Mouse (Mus musculus) embryonic facial prominence, embryonic 13.5 days (tissue): ENCODE measurements around the gene Als2. TPM values are rescaled to one million over a fixed set of nuclear protein-coding genes. Genes with fewer than 3 reads are reported as not detected.
A peak's percentile ranks its signal among the peaks of the same experiment; 100 is the strongest.

Experiments
- ATAC-seq: fragments of 200-750 bp; cut with Nextera tagmentation; 2 replicates; pipeline ENCODE4 v1.8.0; 2017; ENCODE audit warnings: low read depth; ENCODE audit not compliant: insufficient number of reproducible peaks, insufficient read depth, low FRiP score, low TSS enrichment
- H3K27ac ChIP-seq: fragments of 300-500 bp; sonication (generic); 2 replicates; pipeline ENCODE4 v1.5.1; 2015; ENCODE audit warnings: moderate library complexity, mild to moderate bottlenecking, inconsistent platforms
- H3K27me3 ChIP-seq: fragments of 300-500 bp; sonication (generic); 2 replicates; pipeline ENCODE4 v1.6.1; 2015; ENCODE audit warnings: mild to moderate bottlenecking, inconsistent platforms
- H3K36me3 ChIP-seq: fragments of 300-500 bp; sonication (generic); 2 replicates; pipeline ENCODE4 v1.6.1; 2015; ENCODE audit warnings: mild to moderate bottlenecking, inconsistent platforms
- H3K4me1 ChIP-seq: fragments of 300-500 bp; sonication (generic); 2 replicates; pipeline ENCODE4 v1.6.1; 2015; ENCODE audit warnings: inconsistent platforms
- H3K4me2 ChIP-seq: fragments of 300-500 bp; sonication (generic); 2 replicates; pipeline ENCODE4 v1.6.1; 2015; ENCODE audit warnings: moderate library complexity, mild to moderate bottlenecking, inconsistent platforms
- H3K4me3 ChIP-seq: fragments of 300-500 bp; sonication (generic); 2 replicates; pipeline ENCODE4 v1.5.1; 2015; ENCODE audit warnings: mild to moderate bottlenecking, inconsistent platforms
- H3K9ac ChIP-seq: fragments of 300-500 bp; sonication (generic); 2 replicates; pipeline ENCODE4 v1.6.1; 2015; ENCODE audit warnings: mild to moderate bottlenecking, inconsistent platforms
- H3K9me3 ChIP-seq: fragments of 300-500 bp; sonication (generic); 2 replicates; pipeline ENCODE4 v1.6.1; 2016; ENCODE audit warnings: inconsistent platforms
- WGBS: fragments of 180-500 bp; shearing (Covaris S2); methylation state at CpG from one replicate; pipeline ENCODE4 v1.1.7; 2015; ENCODE audit warnings: mixed read lengths; 5-methylcytosine and 5-hydroxymethylcytosine counted together
- polyA plus RNA-seq: library from polyadenylated mRNA; unstranded; fragments of >200 nt; fragmentation: Nextera tagmentation; extraction: Ambion mirVana; gene quantifications from 2 replicates; pipeline ENCODE4 v1.2.1, GENCODE M21; 2015

The Als2 gene
- polyA plus RNA-seq, 1 experiment from 2014 or later, result 9.4 TPM

DNA sequence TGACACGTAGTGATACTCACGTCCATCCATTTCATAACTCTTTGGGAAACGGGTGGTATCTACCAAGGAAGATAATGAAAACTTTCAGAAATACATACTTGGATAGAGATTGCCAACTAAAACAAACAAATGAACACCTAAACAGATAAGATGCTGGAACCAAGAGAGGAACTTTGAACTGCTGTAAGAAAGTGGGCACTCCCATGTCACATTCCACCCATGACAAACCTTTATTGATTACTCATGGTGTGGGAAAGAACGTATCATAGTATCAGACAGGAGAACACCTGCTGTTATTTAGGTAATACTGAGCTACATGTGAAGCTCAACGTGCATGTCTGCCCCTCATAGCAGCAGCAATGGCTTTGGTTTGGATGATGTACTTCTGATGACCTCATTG is 111.5 kb downstream of the Als2 start:
- H3K9ac ChIP-seq, result no peak overlapping the region
- ATAC-seq, result no peak
- H3K4me2 ChIP-seq, result no peak overlapping the region
- WGBS, result 72% methylated on average over 5 of the region's 5 CpGs
- H3K27me3 ChIP-seq, result no peaks in the 10 kb centered on the region
- no peaks in the 10 kb centered on the region for H3K36me3 ChIP-seq
- H3K4me3 ChIP-seq, result no peak overlapping the region
- no peaks in the 10 kb centered on the region for H3K9me3 ChIP-seq
- 0 out of 2 replicates have a peak, but pooled peaks cover 1% of the 10 kb centered on the region for H3K4me1 ChIP-seq
- no peak overlapping the region for H3K27ac ChIP-seq

DNA sequence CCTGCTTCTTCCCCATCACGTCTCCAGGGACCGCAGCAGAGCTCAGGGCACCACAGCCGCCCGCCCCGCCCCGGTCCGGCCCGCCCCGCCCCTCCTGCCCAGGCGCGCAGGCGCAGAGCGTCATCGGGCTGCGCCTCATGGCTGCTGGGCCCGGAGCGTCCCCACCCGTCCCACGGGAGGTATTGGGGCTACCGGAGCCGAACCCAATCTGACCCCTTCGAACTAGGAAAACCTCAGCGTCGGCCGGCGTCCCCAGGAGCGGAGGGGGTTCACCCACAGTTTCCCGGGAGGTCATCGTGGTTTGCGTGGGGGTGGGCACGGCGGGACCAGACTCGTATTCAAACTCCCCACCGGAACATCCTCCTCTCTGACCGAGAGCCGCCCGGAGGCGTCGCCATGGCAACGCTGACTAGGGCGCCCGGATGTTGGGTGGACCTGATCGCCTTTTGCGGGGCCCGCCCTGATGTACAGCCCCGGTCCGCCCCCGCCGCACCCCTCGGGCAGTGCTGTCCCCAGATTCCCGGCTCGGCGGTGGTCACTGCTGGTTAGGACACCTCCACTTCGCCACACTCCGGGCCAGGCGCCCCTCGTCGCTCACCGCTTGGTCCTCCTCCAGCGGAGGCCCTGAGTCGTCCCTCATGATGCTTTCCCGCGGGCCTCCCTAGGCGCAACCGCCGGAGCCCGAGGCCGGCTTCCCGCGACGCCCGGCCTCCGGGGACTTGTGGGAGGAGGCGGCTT is 117.1 kb downstream of the Als2 start, which contains the start of gene Tmem237:
TSS of gene Tmem237 (minus strand) at position 689 of the 738 bp plus-strand sequence.
- H3K36me3 ChIP-seq, result peaks cover 5% of the 10 kb centered on the region; the same call in 1 of the 2 replicates
- H3K4me3 ChIP-seq, result peak within 1 kb of the TSS; percentile 73
- peak; percentile 95 for ATAC-seq
- H3K27ac ChIP-seq, result peak within 1 kb of the TSS; percentile 84
- no peaks in the 10 kb centered on the region for H3K9me3 ChIP-seq
- under 1% methylated on average over 74 of the region's 74 CpGs for WGBS
- H3K4me2 ChIP-seq, result peak within 1 kb of the TSS; percentile 89
- H3K4me1 ChIP-seq, result peaks cover 10% of the 10 kb centered on the region
- peak within 1 kb of the TSS; percentile 92 for H3K9ac ChIP-seq
- no peaks in the 10 kb centered on the region for H3K27me3 ChIP-seq

Other genes with a start within 250 kb of the Als2 start
- gene C2cd6, start 142.3 kb downstream of the Als2 start, polyA plus RNA-seq, result not detected in 2 replicates
- 36.7 and 37.3 TPM in 2 replicates for gene Tmem237, start 116.8 kb downstream of the Als2 start, polyA plus RNA-seq
- 0.38 and 0.48 TPM in 2 replicates for gene Mpp4, start 73.8 kb downstream of the Als2 start, polyA plus RNA-seq
- gene Cdk15, start 19.7 kb upstream of the Als2 start, polyA plus RNA-seq, result 0.67 and 1.1 TPM in 2 replicates
- gene Fzd7, start 245.2 kb upstream of the Als2 start, polyA plus RNA-seq, result 13.4 and 13.7 TPM in 2 replicates